Mouse (Mus musculus): ENCODE results near the gene Cpsf4l.

The Cpsf4l gene

DNA sequence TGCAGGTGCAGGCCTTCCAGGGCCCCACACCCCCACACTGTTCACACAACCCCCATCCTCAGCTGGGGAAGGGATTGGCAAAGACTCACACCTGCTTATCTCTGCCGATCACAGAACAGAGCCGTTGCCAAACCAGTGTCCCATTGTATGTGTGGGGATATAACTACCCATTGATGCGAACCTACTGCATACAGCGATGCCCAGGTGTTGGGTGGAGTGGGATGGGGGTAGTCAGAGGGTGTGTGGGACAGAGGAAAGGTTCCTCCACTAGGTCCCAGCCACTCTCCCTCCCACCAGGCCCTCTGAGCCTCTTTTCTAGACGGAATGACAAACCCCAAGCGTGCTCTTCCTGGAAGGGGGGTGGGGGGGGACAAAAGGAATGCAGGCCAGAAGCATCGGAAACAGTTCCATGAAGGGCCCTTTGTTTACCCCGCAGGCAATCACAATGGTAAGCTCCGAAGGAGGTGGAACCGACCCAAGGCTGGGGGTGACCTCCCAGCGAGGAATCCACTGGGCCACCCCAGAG lies at the start of gene Cpsf4l:
Gene Cpsf4l (minus strand): TSS at position 287 of the 526 bp plus-strand sequence.
- DNase-seq (ENCODE audit: low spot score in 2 of 2), result no peak

GRCm38 (mm10) chr11:113758851-113759250 lies 49.0 kb upstream of the Cpsf4l start:
- DNase-seq (ENCODE audit: low spot score in 2 of 2), result no peak

DNA sequence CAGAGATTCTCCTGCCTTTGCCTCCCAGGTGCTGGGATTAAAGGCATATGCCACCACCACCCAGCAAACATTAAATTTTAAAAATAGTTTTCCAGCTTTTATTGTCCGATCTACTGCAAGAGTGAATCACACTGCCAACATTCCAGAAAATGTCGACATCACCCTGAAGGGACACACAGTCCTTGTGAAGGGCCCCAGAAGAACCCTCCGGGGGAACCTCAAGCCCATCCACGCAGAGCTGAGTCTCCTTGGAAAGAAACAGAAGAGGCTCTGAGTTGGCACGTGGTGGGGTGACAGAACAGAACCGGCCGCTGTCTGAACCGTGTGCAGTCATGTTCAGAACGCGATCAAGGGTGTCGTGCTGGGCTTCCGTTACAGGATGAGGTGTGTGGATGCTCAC lies 46.8 kb upstream of the Cpsf4l start:
- DNase-seq (ENCODE audit: low spot score in 2 of 2), result no peak

- DNase-seq (ENCODE audit: low spot score in 2 of 2), result no peak
These were observed 46.1 kb upstream of the Cpsf4l start for GRCm38 (mm10) chr11:113755878-113756277.

- DNase-seq (ENCODE audit: low spot score in 2 of 2), result no peak
These were observed 45.0 kb upstream of the Cpsf4l start for GRCm38 (mm10) chr11:113754845-113755244.

GRCm38 (mm10) chr11:113752685-113753430 lies 43.0 kb upstream of the Cpsf4l start:
- DNase-seq (ENCODE audit: low spot score in 2 of 2), result no peak

DNA sequence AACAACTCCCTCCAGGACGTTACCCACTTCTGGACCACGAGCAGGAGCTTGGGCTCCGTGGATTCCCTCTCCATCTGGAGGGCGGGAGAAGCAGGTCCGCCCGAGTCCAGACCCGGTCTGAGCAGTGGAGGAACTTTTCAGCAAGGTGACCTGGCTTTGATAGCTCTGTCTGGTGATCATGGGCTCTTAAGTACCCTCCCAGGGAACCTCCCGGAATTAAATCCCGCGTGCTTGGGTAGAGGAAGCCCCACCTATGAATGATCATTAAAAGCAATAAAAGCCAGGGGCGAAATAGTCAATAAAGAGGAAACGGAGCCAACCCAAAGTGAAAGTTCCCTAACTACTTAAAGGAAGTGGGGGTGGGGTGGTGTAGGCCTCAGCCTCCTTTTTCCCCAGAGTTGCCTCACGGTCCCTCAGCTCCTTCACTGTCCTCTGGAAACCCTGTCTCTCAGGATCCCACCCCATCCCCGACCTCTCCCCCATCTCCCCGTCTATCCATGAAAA lies 42.4 kb upstream of the Cpsf4l start:
- no peak for DNase-seq (ENCODE audit: low spot score in 2 of 2)

DNA sequence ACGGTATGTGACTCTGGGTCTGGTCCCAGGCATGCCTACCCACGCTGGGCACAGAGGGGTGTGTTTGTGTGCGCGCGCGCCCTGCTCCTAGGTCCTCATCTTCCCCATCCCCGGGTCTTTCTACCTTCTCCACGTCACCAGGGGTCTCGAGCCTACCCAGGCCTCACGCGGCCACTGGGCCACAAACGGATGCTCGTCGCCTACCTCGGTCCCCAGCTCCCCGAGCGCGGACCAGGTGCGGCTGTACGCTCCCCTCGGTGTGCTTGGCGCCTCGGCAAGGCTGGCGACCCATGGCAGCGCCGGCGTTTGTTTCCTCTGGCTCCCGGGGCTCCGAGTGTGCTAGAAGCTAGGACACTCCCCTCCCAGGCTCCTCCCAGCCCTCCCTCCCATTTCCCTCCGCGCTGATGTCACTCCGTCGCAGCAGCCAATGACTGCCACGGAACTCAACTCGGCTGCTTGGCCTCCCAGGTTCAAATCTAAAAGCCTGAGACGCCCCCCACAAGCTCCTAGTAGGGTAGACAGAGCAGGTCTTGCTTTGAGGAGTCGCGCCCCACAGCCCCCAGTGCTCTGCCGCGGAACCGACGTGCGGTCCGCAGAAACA lies 41.8 kb upstream of the Cpsf4l start, which contains the start of gene Cdc42ep4:
Gene Cdc42ep4 (minus strand): TSS at position 398 of the 601 bp plus-strand sequence.
- DNase-seq (ENCODE audit: low spot score in 2 of 2), result peak; percentile 55 to 74

- peak; percentile 28 to 56 for DNase-seq (ENCODE audit: low spot score in 2 of 2)
These were observed 41.0 kb upstream of the Cpsf4l start for GRCm38 (mm10) chr11:113750571-113751483.

GRCm38 (mm10) chr11:113749749-113750351 lies 40.0 kb upstream of the Cpsf4l start:
- no peak for DNase-seq (ENCODE audit: low spot score in 2 of 2)

DNA sequence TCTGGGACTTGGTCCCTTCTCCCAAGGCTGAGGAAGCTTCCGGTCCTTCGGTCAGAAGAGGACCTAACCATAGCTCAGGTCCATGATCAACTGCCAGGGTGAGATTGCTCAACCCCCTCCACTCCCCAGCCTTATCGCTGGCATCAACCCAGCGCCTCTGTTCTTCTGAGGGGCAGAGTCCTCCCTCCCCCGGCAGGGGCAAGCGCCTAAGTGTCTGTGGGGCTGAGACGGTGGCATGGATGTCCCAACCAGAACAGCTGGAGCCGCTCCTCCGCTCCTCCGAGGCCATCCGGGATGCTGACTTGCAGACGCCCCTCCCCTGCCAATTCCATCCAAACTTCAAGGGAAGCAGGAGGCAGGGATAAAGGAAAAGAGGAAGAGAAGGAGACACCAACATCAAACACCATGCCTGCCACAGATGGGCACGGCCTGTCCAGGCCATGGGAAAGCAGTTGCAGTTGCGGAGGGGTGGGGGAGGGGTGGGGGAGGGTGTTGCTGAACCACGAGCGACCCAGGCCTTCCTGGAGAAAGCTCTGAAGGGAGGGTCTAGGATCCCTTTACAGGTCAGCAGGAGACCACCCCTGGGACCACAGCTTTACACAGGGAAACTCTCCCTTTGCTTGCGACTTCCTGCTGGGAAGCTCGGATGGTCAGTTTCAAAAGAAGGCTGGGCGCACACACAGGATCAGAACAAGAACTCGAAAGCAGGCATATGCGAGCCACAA lies 39.1 kb upstream of the Cpsf4l start:
- DNase-seq (ENCODE audit: low spot score in 2 of 2), result no peak

- no peak for DNase-seq (ENCODE audit: low spot score in 2 of 2)
These were observed 38.0 kb upstream of the Cpsf4l start for GRCm38 (mm10) chr11:113747725-113748380.

DNA sequence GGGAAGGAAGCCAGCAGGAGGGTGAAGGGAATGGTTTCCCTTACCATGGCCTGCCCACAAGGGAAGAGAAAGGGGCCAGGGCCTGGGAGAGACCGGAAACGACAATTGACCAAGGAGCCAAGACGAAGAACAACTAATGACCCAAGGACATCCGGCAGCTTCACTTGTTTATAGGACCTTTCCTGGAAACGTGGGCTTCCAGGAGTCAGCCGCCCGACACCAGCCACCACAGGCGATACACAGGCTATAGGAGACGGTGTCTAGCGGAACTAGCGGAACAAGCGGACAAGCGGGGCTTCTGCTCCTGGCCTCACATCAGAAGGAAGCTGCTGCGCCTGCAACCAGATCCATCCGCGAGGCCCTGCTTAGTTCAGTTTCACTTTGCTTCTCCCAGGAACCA lies 37.2 kb upstream of the Cpsf4l start:
- DNase-seq (ENCODE audit: low spot score in 2 of 2), result no peak

- DNase-seq (ENCODE audit: low spot score in 2 of 2), result no peak
These were observed 36.1 kb upstream of the Cpsf4l start for GRCm38 (mm10) chr11:113745961-113746360.

- DNase-seq (ENCODE audit: low spot score in 2 of 2), result no peak
These were observed 33.2 kb upstream of the Cpsf4l start for GRCm38 (mm10) chr11:113742998-113743397.

GRCm38 (mm10) chr11:113740100-113740499 lies 30.3 kb upstream of the Cpsf4l start:
- no peak for DNase-seq (ENCODE audit: low spot score in 2 of 2)

GRCm38 (mm10) chr11:113739213-113739612 lies 29.4 kb upstream of the Cpsf4l start:
- DNase-seq (ENCODE audit: low spot score in 2 of 2), result no peak

DNA sequence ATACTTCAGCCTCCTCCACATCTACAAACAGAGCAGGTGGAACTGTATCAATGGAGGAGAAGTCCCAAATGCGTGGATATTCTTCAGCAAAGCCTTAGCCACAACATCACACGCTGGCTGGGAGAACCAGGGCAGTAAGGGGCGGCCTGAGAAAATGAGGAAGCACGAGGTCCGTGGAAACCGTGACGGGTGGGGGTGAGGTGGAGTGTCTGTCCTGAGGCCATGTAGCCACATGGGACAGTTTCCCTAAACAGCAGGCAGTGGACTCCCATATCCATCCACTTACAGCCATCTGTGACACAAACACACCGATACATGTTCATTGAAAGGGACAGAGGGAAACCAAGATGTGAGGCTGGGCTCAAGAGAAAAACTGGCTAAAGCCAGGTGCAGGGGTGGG lies 28.1 kb upstream of the Cpsf4l start:
- no peak for DNase-seq (ENCODE audit: low spot score in 2 of 2)

DNA sequence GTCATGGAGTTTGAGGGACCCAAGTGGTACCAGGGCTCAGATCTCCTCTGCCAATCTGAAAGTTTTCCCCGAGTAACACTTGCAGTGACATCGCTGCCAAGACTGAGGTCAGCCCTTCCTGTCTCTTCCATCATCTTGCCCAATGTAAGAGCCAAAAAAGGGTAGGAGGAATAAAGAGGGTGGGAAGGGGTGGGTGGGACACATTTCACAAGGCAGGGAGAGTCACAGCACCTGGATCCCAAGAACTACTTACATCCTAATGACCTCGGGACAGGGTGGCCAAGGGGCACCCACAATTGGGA lies 27.7 kb upstream of the Cpsf4l start:
- DNase-seq (ENCODE audit: low spot score in 2 of 2), result no peak

- no peak for DNase-seq (ENCODE audit: low spot score in 2 of 2)
These were observed 27.2 kb upstream of the Cpsf4l start for GRCm38 (mm10) chr11:113736848-113737552.

All from natural killer cell, adult 2 months (primary cell).